Mouse (Mus musculus) lung, embryonic 14.5 days (tissue): ENCODE data around the gene Ano6. TPM values are rescaled to one million over a fixed set of nuclear protein-coding genes. Genes with fewer than 3 reads are reported as not detected.

Source experiments
- ATAC-seq: fragments of 200-750 bp; cut with Nextera tagmentation; 2 replicates; pipeline ENCODE4 v1.8.0; 2017; ENCODE audit warnings: mild to moderate bottlenecking, moderate TSS enrichment, moderate library complexity; ENCODE audit not compliant: insufficient read depth
- DNase-seq: peaks from one replicate; pipeline ENCODE4 v3.0.0-alpha.2; 2015
- H3K27ac ChIP-seq: fragments of 300-500 bp; sonication (generic); 2 replicates; pipeline ENCODE4 v1.5.1; 2014; ENCODE audit warnings: low read depth, mild to moderate bottlenecking, moderate library complexity
- H3K27me3 ChIP-seq: fragments of 300-500 bp; sonication (generic); 2 replicates; pipeline ENCODE4 v1.6.1; 2014; ENCODE audit warnings: low read length, control low read depth; ENCODE audit not compliant: insufficient read depth
- H3K36me3 ChIP-seq: fragments of 300-500 bp; sonication (generic); 2 replicates; pipeline ENCODE4 v1.6.1; 2014; ENCODE audit warnings: control low read depth; ENCODE audit not compliant: insufficient read depth
- H3K4me1 ChIP-seq: fragments of 300-500 bp; sonication (generic); 2 replicates; pipeline ENCODE4 v1.6.1; 2014; ENCODE audit warnings: antibody characterized with exemption, control low read depth; ENCODE audit not compliant: insufficient read depth
- H3K4me2 ChIP-seq: fragments of 300-500 bp; sonication (generic); 2 replicates; pipeline ENCODE4 v1.6.1; 2014; ENCODE audit warnings: mild to moderate bottlenecking
- H3K4me3 ChIP-seq: fragments of 300-500 bp; sonication (generic); 2 replicates; pipeline ENCODE4 v1.5.1; 2014; ENCODE audit warnings: low read depth, low read length
- H3K9ac ChIP-seq: fragments of 300-500 bp; sonication (generic); 2 replicates; pipeline ENCODE4 v1.6.1; 2014
- H3K9me3 ChIP-seq: fragments of 300-500 bp; sonication (generic); 2 replicates; pipeline ENCODE4 v1.6.1; 2016; ENCODE audit warnings: low read depth, low read length, control low read depth
- CTCF ChIP-seq: IDR thresholded peaks from 2 replicates; pipeline ENCODE4 v1.5.1; 2016; ENCODE audit warnings: antibody characterized with exemption, low read depth
- WGBS: fragments of 180-500 bp; shearing (Covaris S2); extraction: QIAGEN DNeasy Blood & Tissue Kit; methylation state at CpG from one replicate; pipeline ENCODE4 v1.1.7; 2014; 5-methylcytosine and 5-hydroxymethylcytosine counted together
- polyA plus RNA-seq: library from polyadenylated mRNA; unstranded; fragments of >200 nt; fragmentation: Nextera tagmentation; extraction: Ambion mirVana; gene quantifications from 2 replicates; pipeline ENCODE4 v1.2.1, GENCODE M21; 2014

Gene Ano6
- polyA plus RNA-seq, 1 experiment from 2014 or later: 54.7 TPM

GRCm38 (mm10) chr15:95791141-95791791 is 623 bp downstream of the Ano6 start:
- Histone ChIP-seq H3K4me1 (peaks cover 12% of the 10 kb centered on the region; the same call in 1 of the 2 replicates), H3K9ac (peak overlapping the region; percentile 93), H3K27ac (peak overlapping the region; percentile 83), H3K4me2 (peak overlapping the region; percentile 82), H3K27me3 (no peaks in the 10 kb centered on the region), H3K36me3 (0 out of 2 replicates have a peak, but pooled peaks cover 5% of the 10 kb centered on the region), H3K9me3 (no peaks in the 10 kb centered on the region), H3K4me3 (peak overlapping the region; percentile 73)
- under 1% methylated on average over 32 of the region's 32 CpGs for WGBS
- ATAC-seq: peak; percentile 25; the same call in 1 of the 2 replicates
- no peak for TF ChIP-seq CTCF
- DNase-seq: peak; percentile 59

- 0 out of 2 replicates have a peak, but pooled peaks cover 5% of the 10 kb centered on the region for H3K36me3 ChIP-seq
- 38% methylated on average over 5 of the region's 5 CpGs for WGBS
- DNase-seq (no peak), ATAC-seq (no peak)
- peak overlapping the region; percentile 83; the same call in 1 of the 2 replicates for H3K27ac ChIP-seq
- no peak for TF ChIP-seq CTCF
- H3K4me3 ChIP-seq: peak overlapping the region; percentile 73
- no peaks in the 10 kb centered on the region for H3K9me3 ChIP-seq
- H3K27me3 ChIP-seq: no peaks in the 10 kb centered on the region
- peak overlapping the region; percentile 82 for H3K4me2 ChIP-seq
- H3K9ac ChIP-seq: peak overlapping the region; percentile 93
- H3K4me1 ChIP-seq: peaks cover 12% of the 10 kb centered on the region; the same call in 1 of the 2 replicates
These were observed 1.2 kb downstream of the Ano6 start for GRCm38 (mm10) chr15:95791855-95792254.

- peaks cover 12% of the 10 kb centered on the region; the same call in 1 of the 2 replicates for H3K4me1 ChIP-seq
- peak; percentile 70 for TF ChIP-seq CTCF
- H3K4me3 ChIP-seq: peak overlapping the region; percentile 73
- WGBS: 70% methylated on average over 25 of the region's 25 CpGs
- peak overlapping the region; percentile 82 for H3K4me2 ChIP-seq
- H3K9me3 ChIP-seq: no peaks in the 10 kb centered on the region
- H3K27me3 ChIP-seq: no peaks in the 10 kb centered on the region
- H3K36me3 ChIP-seq: 0 out of 2 replicates have a peak, but pooled peaks cover 5% of the 10 kb centered on the region
- H3K27ac ChIP-seq: no peak overlapping the region
- no peak overlapping the region for H3K9ac ChIP-seq
- DNase-seq: peak; percentile 67
- ATAC-seq: no peak
These were observed 1.9 kb downstream of the Ano6 start for GRCm38 (mm10) chr15:95792261-95793260.

GRCm38 (mm10) chr15:95793748-95794491 is 3.3 kb downstream of the Ano6 start:
- 82% methylated on average over 9 of the region's 9 CpGs for WGBS
- no peaks in the 10 kb centered on the region for H3K9me3 ChIP-seq
- DNase-seq (no peak), ATAC-seq (no peak)
- no peak for TF ChIP-seq CTCF
- H3K4me2 ChIP-seq: no peak overlapping the region
- H3K4me3 ChIP-seq: no peak overlapping the region
- H3K27ac ChIP-seq: no peak overlapping the region
- H3K4me1 ChIP-seq: peaks cover 12% of the 10 kb centered on the region; the same call in 1 of the 2 replicates
- 0 out of 2 replicates have a peak, but pooled peaks cover 5% of the 10 kb centered on the region for H3K36me3 ChIP-seq
- H3K27me3 ChIP-seq: no peaks in the 10 kb centered on the region
- no peak overlapping the region for H3K9ac ChIP-seq

- 0 out of 2 replicates have a peak overlapping the region, but pooled peaks have one; percentile 0 for H3K4me2 ChIP-seq
- no peaks in the 10 kb centered on the region for H3K9me3 ChIP-seq
- H3K4me3 ChIP-seq: no peak overlapping the region
- no peak overlapping the region for H3K9ac ChIP-seq
- ATAC-seq (no peak), DNase-seq (peak; percentile 79)
- H3K4me1 ChIP-seq: peaks cover 12% of the 10 kb centered on the region; the same call in 1 of the 2 replicates
- WGBS: 50% methylated on average over 10 of the region's 10 CpGs
- no peaks in the 10 kb centered on the region for H3K27me3 ChIP-seq
- peak overlapping the region; percentile 54; the same call in 1 of the 2 replicates for H3K27ac ChIP-seq
- TF ChIP-seq CTCF: no peak
- H3K36me3 ChIP-seq: 0 out of 2 replicates have a peak, but pooled peaks cover 5% of the 10 kb centered on the region
These were observed 4.2 kb downstream of the Ano6 start for GRCm38 (mm10) chr15:95794611-95795565.
